Mouse (Mus musculus) left cerebral cortex, adult 2 months (tissue): Measurements from ENCODE around the gene Cntrl. TPM values are rescaled to one million over a fixed set of nuclear protein-coding genes. Genes with fewer than 3 reads are reported as not detected.
A peak's percentile ranks its signal among the peaks of the same experiment; 100 is the strongest.

Experiments used
- DNase-seq, 2 experiments: peaks; one replicate each; pipeline ENCODE4 v3.0.0; 2021 to 2022; ENCODE audit warnings: low spot score in 2 of 2, mixed read lengths in 1 of 2; ENCODE audit errors: extremely low spot score in 1 of 2
- H3K27ac ChIP-seq: fragments of 200-600 bp; 2 replicates; pipeline ENCODE4 v1.8.1; 2022
- H3K4me3 ChIP-seq: fragments of 200-600 bp; 2 replicates; pipeline ENCODE4 v1.8.1; 2022
- CTCF ChIP-seq: fragments of 200-600 bp; IDR thresholded peaks from 2 replicates; pipeline ENCODE4 v1.8.1; 2022; ENCODE audit warnings: antibody characterized with exemption, mild to moderate bottlenecking, moderate library complexity
- intact Hi-C: fragments of 180-260 bp; cut with DNase I; formaldehyde crosslinking; loops from one replicate; pipeline ENCODE4 v1.15.1; 2025
- total RNA-seq, 2 experiments: library from RNA; stranded (reverse); gene quantifications; 2 replicates each; pipeline ENCODE4 v1.2.3; 2021

Gene Cntrl
- total RNA-seq, 2 experiments from 2014 or later = 9.0 to 9.6 TPM

DNA sequence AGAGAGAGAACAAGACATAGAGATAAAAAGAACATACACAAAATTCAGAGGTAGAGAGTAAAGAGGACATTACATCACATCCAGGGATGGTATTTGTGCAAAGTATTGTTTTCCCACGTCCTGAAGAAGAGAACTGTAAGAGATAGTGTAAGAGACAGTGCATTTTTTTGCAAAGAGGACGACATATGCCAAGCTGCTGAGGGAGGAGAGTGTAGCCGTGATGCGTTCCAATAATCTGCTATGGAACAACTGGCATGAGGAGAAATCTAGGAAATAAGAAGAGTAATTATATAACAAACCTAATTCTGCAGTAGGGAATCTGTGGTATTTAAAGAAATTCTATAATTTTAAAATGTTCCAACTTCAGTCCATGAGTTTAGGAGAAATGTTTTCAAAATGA, 21.9 kb upstream of the Cntrl start:
- Histone ChIP-seq H3K4me3 (no peak overlapping the region), H3K27ac (no peak overlapping the region)
- no peak for DNase-seq
- intact Hi-C loops = no loop called here
- no peak for TF ChIP-seq CTCF

DNA sequence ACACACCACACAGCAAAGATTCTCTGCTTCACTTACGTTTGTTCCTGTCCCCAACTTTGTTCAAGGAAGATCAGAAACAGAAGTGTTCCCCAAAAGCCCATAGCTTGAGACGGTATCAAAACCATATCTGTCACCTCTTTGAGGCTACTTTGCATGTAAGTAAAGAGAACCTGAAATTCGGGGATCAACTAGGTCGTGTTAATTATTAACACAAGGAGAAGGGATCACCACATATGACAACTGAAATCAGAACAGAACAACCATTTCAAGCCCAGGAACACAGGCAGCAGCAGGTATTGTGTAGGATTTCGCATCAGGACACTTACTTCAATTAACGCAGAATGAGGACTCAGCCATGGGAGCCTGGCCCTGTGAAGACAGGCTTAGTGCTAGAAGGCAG, 8.8 kb upstream of the Cntrl start:
- no peak overlapping the region for H3K27ac ChIP-seq
- no peak overlapping the region for H3K4me3 ChIP-seq
- intact Hi-C loops = no loop called here
- TF ChIP-seq CTCF = no peak
- no peak for DNase-seq

DNA sequence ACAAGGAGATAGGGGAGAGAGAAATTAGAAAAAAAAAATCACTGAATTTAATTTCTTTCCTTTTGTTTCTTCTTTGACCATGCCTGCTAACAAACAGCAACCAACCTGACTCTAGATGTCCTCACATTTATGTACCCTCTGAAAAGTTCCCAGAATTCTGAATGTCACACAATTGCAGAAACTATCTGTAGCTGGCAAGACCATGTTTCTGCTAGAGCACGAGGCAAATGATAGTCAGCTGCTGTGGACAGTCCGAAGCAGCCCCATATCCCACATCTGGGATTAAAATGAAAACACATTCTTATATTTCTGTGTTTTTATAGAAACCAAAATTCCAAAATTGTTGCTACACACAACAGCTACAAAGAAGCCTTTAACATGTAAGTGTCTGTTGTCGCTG, 7.8 kb upstream of the Cntrl start, which contains the start of gene AI182371:
TSS of gene AI182371 (minus strand) at position 101 of the 400 bp plus-strand sequence.
- TF ChIP-seq CTCF = no peak
- DNase-seq = no peak
- no peak within 1 kb of the TSS for H3K4me3 ChIP-seq
- no peak within 1 kb of the TSS for H3K27ac ChIP-seq
- intact Hi-C loops = no loop called here

DNA sequence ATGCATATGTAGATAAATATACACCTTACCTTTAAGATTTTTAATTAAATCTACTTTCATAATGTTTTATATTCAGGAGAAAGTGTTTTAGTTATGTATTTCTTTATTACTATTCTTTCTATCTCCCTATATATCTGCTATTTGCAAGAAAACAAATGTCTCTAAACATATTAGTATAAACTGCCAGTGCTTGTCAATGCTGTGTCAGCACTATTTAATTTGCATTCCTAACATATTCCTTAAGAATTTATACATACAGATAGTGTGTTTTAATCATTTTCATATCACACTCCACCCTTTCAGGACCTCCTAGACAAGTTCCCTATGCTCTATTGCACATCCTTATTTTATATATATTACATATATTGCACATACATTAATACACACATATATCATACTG, 6.5 kb upstream of the Cntrl start:
- H3K4me3 ChIP-seq = no peak overlapping the region
- no peak for TF ChIP-seq CTCF
- H3K27ac ChIP-seq = no peak overlapping the region
- DNase-seq = no peak
- intact Hi-C loops = no loop called here

DNA sequence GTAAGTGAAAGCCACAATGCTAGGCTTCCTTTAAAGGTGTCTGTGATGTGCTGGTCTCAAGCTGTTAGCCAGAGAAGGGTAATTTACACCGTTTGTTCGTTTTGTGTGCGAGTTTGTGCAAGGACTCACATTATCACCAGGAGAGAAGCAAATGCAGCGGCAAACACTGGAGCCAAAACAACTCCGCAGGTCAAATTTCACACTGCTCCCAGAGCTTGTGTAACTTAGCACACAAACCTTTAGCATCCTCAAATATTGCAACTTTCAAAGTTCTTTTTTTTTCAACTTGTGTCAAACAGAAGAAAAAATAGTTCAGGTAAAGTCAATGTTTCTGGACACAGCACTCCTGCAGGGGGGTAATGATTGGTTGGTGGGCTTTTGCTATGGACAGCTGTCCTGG, 5.7 kb upstream of the Cntrl start:
- H3K4me3 ChIP-seq = no peak overlapping the region
- DNase-seq = no peak
- no peak overlapping the region for H3K27ac ChIP-seq
- intact Hi-C loops = no loop called here
- TF ChIP-seq CTCF = no peak

DNA sequence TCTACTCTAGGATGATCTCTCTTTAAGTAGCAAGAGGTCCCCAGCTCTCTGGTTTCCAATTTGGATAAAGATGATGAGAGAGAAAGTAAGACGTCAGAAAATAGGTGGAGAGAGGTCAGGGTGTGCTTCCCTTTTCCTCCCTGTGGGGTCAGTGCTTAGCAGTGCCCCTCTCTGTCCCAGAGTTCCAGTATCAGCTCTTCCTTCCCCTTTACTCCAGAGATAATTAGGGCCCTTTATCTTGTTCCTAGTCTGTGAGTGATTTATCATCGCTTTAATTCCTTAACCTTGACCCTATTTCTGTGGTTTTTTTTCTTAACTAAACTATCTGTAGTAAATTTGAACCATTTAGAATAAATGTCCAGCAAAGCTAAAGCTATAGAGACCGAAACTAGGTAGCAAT, 4.4 kb upstream of the Cntrl start:
- no peak overlapping the region for H3K4me3 ChIP-seq
- DNase-seq = no peak
- intact Hi-C loops = loop anchor here (5.0 kb wide), 1 partner anchor 278 kb away; the partner anchor contains the start of gene Fbxw2
- no peak for TF ChIP-seq CTCF
- no peak overlapping the region for H3K27ac ChIP-seq

DNA sequence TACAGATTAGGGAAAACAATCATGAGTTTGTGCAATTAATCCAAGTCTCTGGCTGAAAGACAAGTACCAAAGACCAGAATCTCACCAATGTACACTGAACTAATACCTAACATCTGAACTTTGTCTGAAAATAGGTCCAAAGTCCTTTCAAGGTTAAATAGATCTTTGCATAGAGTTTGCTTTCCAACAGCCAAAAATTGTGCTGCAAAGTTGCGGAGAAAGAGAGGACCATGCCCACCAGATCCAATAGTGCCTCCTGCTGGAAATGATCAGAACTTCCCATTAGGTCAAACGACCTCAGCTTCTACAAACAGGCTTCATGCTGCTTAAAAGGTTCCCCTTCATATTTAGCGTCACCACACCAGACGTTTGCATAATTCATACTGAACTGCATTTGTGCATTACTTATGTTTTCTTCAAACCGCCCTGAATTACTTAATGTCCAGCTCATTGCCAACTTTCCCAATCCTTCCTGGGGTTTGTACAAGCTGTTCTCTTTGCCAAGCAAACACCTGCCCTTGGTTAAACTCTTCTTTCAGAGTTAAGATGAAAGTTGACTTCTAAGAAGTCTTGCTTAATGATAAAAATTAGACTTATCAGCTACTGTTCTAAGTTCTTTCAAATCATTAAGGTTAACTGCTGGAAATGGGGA, 1.2 kb upstream of the Cntrl start:
- H3K27ac ChIP-seq = no peak overlapping the region
- intact Hi-C loops = loop anchor here (5.0 kb wide), 1 partner anchor 281 kb away; the partner anchor contains the start of gene Fbxw2
- DNase-seq = peak in 1 of 2 experiments; percentile 11
- peak; percentile 55 for TF ChIP-seq CTCF
- no peak overlapping the region for H3K4me3 ChIP-seq

DNA sequence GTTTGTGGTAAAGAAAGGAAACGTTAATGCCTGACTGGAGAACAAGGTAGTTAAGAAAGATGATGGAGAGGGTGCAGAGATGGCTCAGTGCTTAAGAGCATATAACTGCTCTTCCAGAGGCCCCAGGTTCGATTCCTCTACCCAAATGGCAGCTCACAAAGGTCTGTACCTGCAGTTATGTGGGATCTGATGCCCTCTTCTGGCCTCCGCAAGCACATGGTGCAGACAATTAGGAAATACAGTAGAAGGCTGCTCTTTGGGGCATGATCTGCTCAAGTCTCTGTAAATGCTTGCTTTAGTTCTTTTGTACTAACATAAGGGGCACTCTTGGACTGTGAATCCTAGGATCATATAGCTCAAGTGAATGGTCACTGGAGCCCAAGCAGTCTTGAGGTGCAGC, 580 bp upstream of the Cntrl start:
- Histone ChIP-seq H3K4me3 (peak overlapping the region; percentile 83), H3K27ac (peak overlapping the region; percentile 94)
- intact Hi-C loops = loop anchor here (1.0 to 5.0 kb wide), 3 partner anchors 63 to 281 kb away; partner anchors contain the start of gene Fbxw2
- TF ChIP-seq CTCF = peak; percentile 65
- peak; percentile 31 to 36 for DNase-seq

DNA sequence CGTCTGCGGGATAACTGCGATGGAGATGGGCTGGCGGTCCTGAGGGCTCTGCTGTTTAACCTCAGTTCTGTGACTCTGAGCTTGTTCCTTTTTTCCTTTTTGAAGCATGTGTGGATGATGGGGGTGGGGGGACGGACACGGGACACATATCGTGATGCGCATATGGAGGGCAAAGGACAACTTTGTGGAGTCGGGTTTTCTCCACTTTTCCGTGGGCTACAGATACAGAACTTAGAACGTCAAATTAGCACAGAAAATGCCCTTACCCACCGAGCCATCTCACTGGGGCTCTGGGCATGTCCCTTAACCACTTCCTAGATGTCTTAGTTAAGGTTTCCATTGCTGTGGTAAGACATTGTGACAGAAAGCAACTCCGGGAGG, 622 bp downstream of the Cntrl start:
- no peak for TF ChIP-seq CTCF

DNA sequence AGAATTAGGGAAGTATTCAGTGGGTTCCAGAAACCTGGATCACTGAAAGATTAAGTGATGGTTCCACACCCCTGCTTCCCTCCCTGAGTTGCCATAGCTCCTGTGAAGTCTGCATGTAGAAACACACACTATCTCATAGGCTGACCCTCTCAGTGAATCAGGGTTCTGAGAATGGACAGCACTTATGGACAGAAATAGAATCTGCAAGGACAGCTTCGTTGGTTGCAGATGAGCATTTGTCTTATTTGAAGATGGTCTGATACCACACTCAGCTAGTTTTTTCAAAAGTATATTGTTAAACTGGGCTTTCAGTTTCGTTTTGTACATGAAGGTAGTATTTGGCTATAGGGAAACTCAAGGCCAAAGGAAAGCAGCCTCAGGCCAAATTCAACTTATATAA, 1.2 kb downstream of the Cntrl start:
- no peak overlapping the region for H3K4me3 ChIP-seq
- no peak for TF ChIP-seq CTCF
- intact Hi-C loops = no loop called here
- DNase-seq = no peak
- no peak overlapping the region for H3K27ac ChIP-seq

More for the DNA sequence above, 622 bp downstream of the Cntrl start:
- intact Hi-C loops = loop anchor here (1.0 to 5.0 kb wide), 3 partner anchors 65 to 283 kb away; partner anchors contain the start of gene Fbxw2
- H3K27ac ChIP-seq = peak overlapping the region; percentile 94
- no peak for DNase-seq
- H3K4me3 ChIP-seq = peak overlapping the region; percentile 83

DNA sequence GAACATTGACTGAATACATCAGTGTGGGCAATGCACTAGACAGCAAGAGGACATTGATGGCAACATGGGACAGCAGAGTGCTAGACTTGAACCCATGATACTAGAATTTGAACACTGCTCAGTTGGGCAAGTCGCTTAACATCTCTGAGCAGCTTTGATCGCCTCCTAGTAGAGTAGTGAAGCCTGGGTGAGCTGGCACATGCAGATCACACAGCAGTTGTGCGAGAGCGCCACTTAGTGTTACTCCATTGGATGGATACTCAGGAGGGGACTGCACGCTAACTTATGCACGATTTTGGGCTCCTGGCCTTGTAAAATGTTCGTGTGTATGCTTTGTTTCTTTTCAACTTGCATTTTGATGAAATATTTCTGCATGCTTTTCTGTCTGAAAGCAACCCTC, 15.4 kb downstream of the Cntrl start:
- Histone ChIP-seq H3K4me3 (no peak overlapping the region), H3K27ac (no peak overlapping the region)
- no peak for DNase-seq
- TF ChIP-seq CTCF = peak; percentile 21
- intact Hi-C loops = no loop called here

DNA sequence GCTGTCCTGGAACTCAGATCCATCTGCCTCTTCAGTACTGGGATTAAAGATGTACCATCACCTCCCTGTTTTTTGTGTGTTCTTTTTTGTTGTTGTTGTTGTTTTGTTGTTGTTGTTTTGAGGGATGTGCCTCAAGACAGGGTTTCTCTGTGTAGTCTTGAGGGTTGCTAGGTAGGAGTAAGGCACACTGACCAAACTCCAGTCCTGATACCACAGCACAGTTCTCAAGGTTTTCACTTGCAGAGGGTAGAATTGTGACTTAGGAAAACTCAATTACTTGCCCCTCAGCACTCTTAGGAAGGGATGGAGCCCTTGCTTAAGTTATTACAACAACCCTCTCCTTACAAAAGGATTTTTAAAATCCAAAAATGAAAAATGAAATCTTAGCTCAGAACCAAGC, 22.2 kb downstream of the Cntrl start:
- DNase-seq = no peak
- no peak for TF ChIP-seq CTCF
- peak overlapping the region; percentile 6; the same call in 1 of the 2 replicates for H3K27ac ChIP-seq
- peak overlapping the region; percentile 50 for H3K4me3 ChIP-seq
- intact Hi-C loops = no loop called here
